Mouse (Mus musculus): Measurements from ENCODE around the gene Sik3. TPM values are rescaled to one million over a fixed set of nuclear protein-coding genes. Genes with fewer than 3 reads are reported as not detected.
"Not testable (repeated sequence)": the region's sequence is repeated elsewhere in the genome, so short reads cannot be mapped to it uniquely, and the experiment has no call there.

Sik3 gene
- total RNA-seq, 2 experiments from 2014 or later: 67.9 to 69.1 TPM

DNA sequence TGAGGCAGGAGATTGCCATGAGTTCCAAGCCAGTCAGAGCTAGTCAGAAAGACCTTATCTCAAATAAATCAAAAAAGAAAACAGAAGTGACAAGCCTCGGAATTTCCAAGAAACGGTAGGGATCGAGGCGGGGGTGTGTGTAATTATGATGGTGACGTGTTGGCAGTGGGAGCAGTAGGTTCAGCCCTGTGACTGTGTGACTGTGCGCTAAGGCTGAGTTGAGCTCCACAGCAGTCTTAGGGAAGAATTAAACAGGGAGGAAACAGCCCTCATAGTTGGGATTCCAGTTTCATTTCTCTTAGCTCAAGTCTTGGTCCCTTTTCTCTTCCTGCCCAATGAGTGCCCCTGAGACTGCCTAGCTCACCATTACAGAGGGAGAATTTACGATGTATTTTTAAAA lies 98.0 kb downstream of the Sik3 start:
- DNase-seq: peak; percentile 34 to 47

GRCm38 (mm10) chr9:46111334-46111733 lies 98.7 kb downstream of the Sik3 start:
- no peak for DNase-seq

- DNase-seq: peak; percentile 74 to 77
Measured at GRCm38 (mm10) chr9:46112246-46112645, 99.6 kb downstream of the Sik3 start.

- no peak for DNase-seq
Measured at GRCm38 (mm10) chr9:46118844-46119385, 106.3 kb downstream of the Sik3 start.

- peak; percentile 82 to 87 for DNase-seq
Measured at GRCm38 (mm10) chr9:46119943-46120441, 107.4 kb downstream of the Sik3 start.

DNA sequence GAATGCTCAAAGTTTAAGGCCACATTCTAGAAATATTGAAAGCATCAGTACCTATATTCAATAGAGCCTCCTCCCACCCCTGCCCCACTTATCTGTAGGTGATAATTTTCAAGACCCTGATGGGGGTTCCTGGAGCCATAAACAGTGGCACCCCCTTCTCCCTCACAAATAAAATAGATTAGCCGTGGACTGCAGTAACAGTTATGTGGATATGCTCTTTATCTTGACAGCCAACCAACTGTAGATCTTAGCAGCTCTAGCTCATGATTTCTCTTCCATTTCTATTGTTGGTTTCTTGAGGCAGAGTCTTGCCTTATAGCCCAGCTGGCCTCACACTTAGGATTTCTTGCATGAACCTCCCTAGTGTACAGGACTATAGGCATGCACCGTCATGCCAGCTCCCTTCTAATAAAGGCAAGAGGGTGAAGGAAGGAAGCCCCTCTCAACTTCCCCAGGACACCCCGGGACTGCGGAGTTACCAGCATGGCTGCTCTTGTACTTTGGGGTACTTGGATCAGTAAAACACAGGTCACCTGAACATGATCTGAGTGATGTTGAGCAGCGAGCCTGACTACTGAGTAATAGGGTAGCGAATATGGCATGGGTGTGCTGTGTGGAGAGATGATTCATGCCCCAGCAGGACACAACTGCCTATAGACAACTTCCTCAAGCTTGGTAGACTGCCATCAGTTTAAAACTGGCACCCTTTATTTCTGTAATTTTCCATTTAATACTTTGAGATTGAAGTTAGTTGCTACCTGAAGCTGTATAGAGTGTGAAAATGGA lies 108.0 kb downstream of the Sik3 start:
- no peak for DNase-seq

- DNase-seq: no peak
Measured at GRCm38 (mm10) chr9:46121486-46121885, 108.9 kb downstream of the Sik3 start.

GRCm38 (mm10) chr9:46122731-46123130 lies 110.1 kb downstream of the Sik3 start:
- DNase-seq: no peak

DNA sequence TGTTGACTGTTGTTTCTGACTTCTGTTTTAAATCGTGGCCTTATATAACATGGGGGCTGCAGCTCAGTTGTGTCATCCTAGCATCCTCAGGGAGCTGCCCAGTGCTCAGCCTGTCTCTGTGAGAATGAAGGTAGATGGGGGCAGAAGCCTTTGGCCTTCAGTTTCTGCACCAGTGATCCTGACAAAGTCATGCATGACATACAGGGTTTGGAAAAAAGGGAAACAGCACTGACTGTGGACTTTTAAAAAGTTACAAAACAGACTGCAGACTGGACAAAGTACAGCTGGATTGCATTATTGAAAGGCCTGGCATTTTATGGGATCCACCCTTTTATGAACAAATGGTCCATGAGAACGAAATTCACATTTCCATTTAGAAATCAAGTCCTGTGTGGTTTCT lies 113.7 kb downstream of the Sik3 start:
- no peak for DNase-seq

DNA sequence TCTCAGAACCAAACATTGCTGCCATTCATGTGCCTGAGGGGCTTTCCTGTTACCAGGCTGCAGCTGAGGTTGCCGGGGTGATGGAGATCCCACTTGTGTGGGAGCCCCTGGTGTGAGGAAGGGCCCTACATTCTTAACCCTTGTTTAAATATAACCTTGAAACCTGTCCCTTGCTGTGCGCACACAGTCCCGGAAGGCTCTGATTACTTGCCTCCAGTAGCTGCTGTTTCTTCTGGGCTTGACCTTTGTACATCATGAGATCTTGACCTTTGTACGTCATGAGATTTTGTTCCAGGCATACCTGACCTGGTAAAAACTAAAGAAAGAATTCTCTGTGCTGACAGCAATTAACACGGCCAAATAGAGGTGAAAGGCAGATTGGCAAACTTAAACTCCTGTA lies 114.7 kb downstream of the Sik3 start:
- no peak for DNase-seq

DNA sequence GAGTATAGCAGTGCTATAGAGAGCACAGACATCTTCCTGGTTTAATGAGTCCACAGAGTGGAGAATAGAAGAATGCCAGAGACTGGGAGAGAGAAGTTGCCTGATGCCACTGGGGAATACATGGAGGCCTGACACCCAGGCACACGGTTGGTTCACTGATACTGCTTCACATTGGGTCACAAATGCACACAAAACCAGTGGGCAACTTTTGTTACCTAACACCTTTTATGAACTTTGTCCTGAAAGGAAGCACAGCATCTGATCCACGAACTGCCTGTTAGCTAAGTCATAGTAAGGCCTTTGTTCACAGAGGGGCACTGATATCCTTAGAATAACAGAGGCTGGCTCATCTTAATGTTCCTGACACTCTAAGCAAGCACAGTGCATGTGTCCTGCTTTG lies 116.6 kb downstream of the Sik3 start:
- no peak for DNase-seq

GRCm38 (mm10) chr9:46132821-46133220 lies 120.2 kb downstream of the Sik3 start:
- not testable (repeated sequence) for DNase-seq

DNA sequence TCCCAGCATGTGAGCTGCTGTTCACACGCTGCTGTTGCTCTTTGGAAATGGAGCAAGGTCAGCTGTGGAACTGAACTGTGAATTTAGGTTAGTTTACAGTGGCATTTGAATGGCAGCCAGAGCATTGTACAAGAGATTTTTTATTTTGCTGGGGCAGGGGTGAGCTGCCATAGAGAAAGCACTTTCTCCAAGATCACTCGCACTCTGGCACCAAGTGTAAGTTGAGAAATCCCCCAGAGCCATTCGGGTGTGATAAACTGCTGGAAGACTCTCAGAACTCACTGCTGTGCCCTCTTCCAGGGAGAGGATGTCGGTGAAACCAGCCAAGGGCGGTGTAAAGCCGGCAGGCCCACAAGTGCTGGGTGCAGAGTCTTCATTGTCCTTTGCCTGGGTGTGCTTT lies 126.2 kb downstream of the Sik3 start:
- peak in 1 of 2 experiments; percentile 42 for DNase-seq

- no peak for DNase-seq
Measured at GRCm38 (mm10) chr9:46140811-46141210, 128.2 kb downstream of the Sik3 start.

GRCm38 (mm10) chr9:46142031-46142430 lies 129.4 kb downstream of the Sik3 start:
- DNase-seq: no peak

DNA sequence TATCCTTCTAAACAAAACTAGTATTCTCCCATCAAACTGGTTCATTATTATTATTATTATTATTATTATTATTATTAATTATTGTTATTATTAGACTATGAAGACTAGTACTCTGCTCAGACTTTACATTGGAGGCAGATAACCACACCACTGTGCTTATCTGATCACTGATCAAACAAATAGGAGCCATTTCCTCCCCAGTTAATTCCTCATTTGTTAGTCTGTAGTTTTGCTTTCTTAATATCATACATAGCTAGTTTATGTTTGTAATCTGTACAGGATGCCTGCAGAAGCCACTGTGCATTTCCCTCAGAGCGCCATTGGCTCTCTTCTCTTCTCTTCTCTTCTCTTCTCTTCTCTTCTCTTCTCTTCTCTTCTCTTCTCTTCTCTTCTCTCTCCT lies 129.9 kb downstream of the Sik3 start:
- DNase-seq: no peak

GRCm38 (mm10) chr9:46144976-46145375 lies 132.4 kb downstream of the Sik3 start:
- DNase-seq: no peak

- DNase-seq: peak in 1 of 2 experiments; percentile 50
Measured at GRCm38 (mm10) chr9:46146437-46146836, 133.8 kb downstream of the Sik3 start.

DNA sequence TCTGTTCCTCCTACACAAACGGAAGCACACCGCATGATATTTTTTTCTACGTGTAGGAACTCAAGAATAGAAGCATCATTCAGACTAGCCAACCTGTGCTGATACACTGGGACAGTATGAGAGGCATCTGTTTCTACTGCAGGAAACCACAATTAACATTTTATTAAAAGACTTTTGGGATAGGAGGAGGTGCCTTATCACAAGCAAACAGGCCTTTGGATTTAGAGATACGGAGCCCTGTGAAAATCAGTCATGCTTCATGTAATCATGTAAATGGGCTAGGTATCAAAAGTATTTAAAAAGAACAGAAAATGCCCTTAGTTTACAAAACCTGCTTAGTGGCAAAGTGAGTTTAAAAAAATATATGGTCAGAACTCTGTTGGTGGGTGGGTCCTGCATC lies 136.1 kb downstream of the Sik3 start:
- no peak for DNase-seq

DNA sequence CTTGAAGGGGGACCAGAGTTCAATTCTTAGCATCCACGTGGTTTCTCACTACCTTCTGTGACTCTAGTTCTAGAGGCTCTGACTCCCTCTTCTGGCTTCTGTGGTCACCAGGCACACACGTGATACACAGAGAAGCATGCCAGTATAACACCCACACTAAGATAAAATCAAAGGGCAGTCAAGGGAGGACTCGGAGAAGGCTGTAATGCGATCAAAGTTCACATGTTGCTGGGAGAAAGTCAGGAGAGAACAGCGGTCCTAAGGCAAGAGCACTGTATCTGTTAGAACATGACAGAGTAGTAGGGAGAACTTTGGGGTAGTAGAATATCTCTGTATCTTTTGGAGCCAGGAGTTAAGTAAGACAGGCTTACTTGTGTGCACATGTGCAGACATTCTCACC lies 136.8 kb downstream of the Sik3 start:
- peak in 1 of 2 experiments; percentile 39 for DNase-seq

DNA sequence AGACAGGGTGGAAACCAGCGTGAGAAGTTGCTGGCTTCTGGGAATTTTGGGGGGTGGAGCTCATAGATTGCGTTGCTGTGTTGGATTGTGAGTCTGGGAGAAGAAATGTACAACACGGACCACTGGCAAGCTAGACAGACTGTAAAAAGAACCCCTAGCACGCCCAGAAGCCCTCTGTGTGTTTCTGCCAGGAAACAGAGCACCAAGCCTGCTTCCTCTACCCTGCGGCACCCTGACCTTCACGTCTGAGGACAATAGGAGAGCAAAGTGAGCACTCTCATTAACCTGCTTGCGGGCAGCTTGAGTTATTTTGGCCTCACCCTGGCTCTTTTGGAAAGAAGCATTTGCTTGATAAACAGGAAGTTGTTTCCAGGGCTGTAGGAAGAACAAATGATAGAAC lies 137.5 kb downstream of the Sik3 start:
- peak; percentile 68 to 73 for DNase-seq

DNA sequence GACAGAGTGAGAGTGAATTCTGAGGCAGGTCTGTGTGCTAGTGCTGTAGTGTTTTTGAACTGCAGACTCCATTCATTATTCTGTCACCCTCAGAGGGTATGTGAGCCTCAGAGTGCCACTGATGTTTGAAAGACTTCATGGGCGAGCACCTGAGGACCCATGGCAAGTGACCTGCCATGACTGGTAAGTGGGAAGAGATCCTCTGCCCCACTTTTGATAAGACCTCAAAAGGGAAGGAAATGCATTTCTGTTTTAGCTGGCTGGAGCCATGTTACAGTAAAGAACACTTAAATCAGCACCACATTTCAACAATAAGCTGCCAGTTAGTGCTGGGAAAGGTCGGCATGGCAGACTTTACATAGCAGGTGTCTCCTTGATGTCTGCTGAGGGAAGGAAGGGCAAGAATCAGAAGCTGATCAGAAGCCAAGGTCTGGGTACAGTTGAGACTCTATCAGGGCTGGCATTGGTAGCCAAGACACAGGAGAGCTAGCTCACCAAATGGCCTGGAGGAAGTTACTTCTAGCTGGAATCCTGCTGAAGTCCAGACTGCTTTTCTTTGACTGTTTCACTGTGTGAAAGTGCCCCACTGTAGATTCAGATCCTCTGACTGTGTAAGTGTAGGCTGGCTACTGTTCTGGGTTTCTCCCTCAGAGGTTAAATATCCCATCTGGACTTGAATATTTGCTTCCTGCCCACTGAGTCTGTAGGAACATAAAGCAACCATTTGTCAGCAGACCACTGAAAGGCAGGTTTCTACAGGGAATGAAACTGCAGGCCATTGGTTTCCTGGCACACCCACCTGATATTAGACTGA lies 138.5 kb downstream of the Sik3 start:
- DNase-seq: no peak

- peak in 1 of 2 experiments; percentile 58 for DNase-seq
Measured at GRCm38 (mm10) chr9:46151704-46152040, 139.1 kb downstream of the Sik3 start.
